Mouse (Mus musculus) CD8-positive naive resting alpha-beta T cell, adult 2 months (primary cell): ENCODE measurements at regions not wholly inside any gene's neighbourhood (a gene's known extent, or its start where the extent isn't known, plus 50 kb on each side); places are given as distances from the start of the nearest gene placed in this dataset.

Experiments used
- DNase-seq, 2 experiments: peaks; one replicate each; pipeline ENCODE4 v3.0.0; 2022; ENCODE audit warnings: low read depth in 2 of 2, low spot score in 2 of 2

DNA sequence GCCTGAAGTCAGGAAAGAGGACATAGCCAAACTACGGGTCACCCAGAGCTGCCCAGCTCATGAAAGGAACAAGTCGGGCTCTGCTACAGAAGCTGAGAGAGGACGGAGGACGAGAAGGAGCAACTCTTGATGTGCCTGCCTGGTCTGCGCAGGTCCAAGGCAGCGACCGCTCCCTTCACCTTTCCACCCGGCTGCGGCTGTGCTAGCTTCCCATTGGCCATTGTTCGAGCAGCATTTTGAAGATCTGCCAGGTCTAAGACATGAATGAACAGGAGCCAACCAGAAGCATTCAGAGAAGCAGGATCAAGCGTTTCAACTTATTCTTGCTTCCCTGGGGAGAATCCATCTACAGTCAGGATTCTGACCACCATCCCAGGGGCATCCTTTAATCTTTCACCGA is 113.3 kb upstream of the Wnt4 start:
- no peak for DNase-seq

DNA sequence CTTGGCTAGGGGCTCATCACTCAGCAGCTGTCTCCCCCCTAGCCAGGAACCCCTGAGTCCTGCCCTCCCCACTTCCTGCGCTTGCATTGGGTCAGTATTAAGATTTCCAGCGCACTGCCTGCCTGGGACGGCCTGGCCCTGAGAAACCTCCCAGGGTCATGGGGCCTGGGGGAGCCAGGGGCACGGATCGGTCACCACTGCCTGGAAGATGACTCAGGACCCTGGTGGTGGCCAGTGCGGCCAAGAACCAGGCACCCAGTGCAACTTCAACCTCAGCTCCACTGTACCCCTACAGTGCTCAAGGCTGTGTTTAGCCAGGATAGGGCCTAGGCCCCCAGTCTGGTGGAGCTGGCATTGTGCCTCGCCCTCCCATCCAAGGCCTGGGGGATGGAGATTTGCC is 111.9 kb upstream of the Zbtb40 start:
- DNase-seq = no peak

DNA sequence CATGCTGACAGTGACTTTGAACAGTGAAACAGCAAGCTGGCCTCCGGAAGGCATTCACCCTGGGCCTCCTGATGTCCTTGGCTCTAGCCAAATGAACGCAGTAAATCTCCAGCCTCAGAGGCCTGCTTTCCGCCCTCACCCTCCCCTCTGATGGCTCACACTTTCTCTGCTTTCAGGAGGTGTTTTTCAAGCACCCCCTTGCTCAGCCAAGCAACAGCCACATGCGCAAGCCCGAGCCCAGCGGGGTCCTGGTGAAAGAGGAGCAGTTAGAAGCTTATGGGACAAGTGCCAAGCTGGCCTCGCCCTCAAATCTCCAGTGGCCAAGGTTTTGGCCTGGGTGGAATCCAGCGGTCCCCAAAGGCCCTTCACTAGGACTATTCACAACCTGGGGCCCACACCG is 109.6 kb upstream of the Zbtb40 start:
- DNase-seq = no peak

DNA sequence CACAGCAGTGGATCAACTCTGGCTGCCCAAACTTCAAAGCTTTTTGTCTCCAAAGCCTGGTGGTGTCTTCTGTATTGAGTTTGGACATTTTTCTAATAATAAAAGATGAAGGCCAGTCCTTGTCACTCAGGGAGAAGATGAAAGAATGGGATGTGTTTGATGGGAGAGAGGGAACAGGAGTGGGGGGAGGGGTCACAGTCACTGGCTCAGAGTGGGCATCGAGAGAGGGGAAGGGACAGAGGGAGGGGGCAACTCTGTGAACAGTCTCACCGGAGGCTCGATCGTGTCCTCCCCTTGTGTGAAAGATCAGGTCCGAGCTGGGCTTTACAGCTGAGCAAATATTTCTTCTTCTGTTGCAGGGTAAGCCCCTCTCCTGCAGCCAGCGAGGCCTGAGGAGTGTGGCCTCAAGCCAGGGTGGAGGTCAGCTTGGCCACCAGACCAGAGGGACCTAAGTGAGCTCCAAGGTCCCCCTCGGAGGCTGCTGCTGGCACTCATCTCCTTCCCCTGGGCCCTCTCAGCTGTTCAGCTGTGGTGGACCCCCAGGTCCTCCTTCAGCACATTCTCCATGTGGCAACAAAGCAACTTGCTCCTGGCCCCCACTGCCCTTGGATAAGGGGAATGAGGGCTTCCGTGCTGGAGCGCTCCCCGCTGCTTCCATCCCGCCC is 108.0 kb upstream of the Zbtb40 start:
- DNase-seq = no peak

DNA sequence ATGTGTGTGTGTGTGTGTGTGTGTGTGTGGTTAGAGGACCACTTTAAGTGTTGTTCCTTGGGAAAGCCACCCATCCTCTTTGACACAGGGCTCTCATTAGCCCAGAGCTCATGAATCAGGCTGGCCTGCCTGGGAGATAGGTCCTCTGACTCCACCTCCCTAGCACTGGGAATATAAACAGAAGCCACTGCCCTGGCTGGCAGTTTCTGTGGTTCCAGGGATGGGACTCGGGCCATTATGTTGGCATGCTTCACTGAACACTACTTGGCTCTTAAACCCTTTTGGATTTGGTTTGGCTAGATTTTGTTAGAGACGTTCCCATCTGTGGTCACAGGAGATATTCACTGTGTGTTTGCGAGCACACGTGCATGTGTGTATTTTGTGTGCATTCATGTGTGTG is 100.2 kb upstream of the Zbtb40 start:
- DNase-seq = no peak

DNA sequence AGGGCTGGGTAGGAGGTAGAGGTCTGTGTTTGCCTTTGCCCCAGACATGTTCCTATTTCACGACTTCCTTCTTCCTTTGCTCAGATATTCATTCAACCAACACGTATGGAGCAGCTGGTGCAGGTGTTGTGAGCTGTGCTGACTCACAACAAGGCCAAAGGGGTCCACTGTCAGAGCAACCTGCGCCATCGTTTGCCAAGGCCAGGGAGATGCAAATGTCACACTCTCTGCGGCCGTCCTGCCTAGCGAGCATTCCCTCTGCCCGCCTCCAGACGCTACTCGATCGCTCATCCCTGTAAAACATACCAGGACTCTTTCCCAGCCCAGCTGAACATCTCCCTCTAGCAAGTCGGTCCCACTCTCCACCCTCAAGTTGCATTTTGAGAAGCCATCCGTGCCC is 99.2 kb upstream of the Zbtb40 start:
- DNase-seq = no peak

DNA sequence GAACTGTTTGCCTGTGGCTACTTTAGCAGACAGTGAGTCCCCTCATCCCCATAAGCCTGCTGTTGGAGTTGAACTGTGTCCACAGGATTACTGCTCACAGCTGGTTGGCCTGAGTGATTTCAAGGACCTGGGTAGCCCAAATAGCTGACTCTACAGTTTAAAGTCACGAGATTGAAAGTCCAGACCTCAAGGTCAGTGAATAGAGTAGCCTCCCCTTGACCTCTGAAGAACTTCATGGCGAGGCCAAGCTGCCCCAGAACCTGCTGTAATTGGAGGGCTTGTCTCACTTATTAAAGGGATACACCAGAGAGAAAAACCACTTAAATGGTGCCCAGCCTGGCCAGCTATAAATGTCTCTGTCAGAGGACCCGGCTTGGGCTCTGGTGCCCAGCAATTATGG is 97.7 kb upstream of the Zbtb40 start:
- DNase-seq = no peak

DNA sequence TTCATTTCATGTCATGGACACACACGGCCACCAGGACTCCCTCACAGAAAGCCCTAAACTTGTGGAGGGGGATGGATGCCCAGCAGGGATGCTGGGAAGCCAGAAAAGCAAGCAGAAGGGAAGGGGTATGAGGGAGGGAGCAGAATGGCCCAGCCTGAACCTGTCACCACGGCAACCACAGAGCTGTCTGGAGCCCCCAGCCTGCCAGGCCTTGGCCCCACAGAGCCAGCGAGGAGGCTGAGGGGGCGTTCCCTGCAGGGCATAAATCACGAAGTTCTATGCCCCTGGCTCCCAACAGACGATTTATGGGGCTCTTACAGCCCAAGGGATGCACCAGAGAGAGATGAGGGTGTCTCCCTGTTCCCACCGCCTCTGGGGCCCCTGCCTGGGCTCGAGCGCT is 93.7 kb upstream of the Zbtb40 start:
- no peak for DNase-seq

DNA sequence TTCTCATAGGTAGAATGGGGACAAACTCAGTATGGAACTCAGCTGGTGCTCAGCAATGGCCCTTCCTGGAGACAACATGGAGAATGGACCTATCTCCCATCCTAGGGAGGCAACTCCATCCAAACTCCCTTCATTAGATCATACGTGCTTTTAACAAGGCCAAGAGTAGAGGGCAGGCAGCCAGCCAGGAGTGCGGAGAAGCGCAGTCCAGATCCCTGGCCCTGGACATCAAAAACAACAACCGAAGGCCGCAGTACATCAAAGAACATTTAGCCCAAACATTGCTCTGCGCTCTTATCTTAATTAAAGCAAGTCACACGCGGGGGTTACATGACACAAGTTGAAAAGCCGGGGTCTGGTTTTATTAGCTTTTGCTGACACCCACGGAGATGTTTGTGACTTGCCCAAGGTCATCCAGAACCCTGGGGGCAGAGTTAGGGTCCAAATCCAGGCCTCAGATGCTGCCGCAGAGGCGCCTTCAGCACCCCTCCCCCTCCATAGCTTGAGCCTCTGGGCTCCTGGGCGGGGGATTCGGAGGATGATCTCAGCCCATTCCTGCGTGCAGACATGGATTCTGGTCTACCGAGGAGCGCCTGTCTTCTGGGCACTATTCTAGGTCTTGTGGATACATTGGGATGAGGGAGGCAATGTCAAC is 90.6 kb upstream of the Zbtb40 start:
- no peak for DNase-seq

DNA sequence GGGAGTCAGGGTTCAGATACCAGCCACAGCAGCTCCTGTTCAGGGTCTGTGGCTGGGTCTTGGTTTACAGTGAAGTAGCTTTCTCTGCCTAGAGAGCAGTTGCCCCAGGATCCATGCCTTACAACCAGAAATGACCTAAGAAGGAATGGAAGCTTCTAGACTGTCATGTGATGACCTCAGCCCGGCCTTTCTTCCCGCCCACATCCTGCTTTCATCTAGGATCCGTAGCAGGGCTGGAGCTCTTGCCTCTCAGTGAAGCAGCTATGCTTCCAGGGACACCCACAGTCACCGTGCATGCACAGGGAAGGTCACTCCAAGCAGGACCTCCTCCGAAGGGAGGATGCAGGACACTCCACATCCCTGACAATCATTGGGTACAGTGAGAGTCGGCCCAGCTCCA is 89.5 kb upstream of the Zbtb40 start:
- no peak for DNase-seq

DNA sequence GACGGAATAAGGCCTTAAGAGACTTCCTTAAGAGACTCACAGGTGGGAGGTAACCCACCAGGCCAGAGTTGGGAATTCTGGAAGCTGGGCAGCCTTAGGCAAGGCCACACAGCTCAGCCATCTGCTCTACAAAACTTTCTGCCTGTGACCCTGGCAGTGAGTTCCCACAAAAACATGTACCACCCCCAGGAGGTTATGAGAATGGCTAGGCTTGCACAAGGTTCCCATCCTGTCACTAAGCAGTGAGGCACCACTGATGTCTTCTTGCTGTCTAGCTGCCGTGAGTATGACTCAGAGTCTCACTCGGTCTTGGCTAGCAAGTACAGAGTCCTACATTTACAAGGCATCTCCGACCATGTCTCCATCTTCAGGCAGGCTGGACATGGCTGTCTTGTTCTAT is 87.7 kb upstream of the Zbtb40 start:
- DNase-seq = no peak

DNA sequence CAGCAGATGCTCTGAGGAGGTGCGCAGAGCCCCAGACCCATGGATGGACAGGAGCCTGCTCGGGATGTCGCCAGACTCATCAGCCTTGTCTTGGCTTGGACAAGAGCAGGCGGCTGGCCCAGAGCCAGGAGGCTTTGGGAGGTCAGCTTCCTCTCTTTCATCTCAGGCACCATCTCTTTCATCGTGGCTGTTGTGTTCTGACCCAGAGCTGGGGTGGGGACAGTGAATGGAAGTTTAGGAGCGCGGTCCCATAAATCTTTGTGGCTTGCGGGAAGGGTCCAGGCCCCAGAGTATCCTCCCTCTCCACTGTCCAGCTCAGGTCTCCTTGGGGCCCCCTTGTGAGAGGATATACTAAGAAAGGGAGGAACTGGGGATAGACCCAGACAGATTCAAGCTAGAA is 87.2 kb upstream of the Zbtb40 start:
- no peak for DNase-seq

DNA sequence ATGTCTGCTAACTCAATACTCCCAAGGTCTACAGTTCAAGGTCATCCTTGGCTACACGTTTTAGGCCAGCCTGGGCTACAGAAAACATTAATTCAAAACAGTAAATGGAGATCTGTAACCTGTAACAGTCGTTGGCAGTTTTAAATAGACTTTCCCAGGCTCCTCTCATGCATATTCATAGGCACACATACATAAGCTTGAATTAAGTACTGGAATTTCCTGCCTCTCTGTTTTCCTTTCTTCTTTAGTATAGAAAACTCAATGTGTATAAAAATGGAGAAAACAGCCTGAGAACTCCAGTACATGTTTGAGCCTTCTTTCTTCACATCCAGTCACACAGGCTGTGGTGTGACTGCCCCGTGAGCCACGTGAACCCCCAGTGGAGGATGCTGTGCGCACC is 86.0 kb upstream of the Zbtb40 start:
- no peak for DNase-seq

DNA sequence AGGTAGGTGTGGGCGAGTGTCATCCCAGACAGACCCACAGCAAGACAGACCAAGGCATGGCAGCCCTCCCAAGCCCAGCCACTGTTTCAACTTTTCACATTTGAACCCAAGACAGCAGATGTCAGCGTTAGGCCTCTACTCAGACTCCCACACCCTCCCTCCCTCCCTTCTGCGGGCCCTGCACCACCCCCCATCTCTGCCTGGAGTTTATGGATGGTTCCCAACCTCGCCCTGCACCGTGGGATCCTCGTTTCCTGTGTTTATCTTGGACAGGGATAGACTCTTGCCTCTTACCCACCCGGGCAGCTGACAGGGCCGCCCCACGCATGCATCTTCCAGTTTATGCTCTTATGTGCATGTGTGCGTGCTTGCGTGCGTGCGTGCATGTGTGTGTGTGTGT is 85.2 kb upstream of the Zbtb40 start:
- DNase-seq = no peak

DNA sequence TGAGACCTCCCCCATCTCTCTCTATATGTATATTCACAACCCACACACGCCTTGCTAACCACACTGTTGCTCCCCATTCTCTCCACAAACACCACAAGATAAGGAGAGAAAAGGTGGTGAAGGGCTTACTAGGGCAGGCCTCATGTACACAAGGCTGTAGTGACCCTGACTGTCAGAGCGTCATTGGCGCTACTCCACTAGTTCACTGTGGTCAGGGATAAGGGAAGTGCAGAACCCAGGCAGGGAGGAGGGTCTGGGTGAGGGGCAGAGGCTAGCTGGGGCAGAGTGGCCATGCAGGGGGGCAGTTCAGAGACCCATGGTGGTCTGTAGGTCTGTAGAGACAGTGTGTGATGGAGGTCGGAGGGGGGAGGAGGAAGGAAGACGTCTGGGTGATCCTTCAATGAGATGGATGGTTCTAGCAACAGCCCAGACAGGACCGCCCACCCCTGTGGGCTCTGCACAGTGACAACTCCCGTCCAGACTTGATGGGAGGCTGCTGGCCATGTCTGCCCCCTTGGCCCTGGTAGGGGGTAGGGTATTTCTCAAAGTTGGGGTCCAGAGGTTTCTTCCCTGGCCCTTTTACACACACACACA is 82.1 kb upstream of the Zbtb40 start:
- no peak for DNase-seq

DNA sequence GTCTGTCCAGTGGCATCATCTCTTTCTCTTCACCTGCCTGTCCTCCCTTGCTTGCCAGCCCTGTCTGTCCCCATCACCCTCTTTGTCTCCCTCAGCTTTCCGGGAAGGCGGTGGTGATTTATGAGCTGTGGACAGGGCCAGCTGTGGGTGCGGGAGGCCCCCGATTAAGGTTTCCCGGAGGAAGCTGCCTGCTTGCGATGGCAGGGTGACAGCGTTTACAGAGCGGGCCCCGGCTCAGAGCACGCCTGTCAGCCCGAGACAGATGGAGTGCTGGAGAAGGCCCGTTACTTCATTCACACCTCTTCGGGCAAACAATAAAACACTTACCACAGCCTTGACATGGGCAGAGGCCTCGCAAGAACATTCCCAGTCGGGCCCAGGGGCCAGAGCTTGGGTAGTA is 79.6 kb upstream of the Zbtb40 start:
- DNase-seq = no peak

DNA sequence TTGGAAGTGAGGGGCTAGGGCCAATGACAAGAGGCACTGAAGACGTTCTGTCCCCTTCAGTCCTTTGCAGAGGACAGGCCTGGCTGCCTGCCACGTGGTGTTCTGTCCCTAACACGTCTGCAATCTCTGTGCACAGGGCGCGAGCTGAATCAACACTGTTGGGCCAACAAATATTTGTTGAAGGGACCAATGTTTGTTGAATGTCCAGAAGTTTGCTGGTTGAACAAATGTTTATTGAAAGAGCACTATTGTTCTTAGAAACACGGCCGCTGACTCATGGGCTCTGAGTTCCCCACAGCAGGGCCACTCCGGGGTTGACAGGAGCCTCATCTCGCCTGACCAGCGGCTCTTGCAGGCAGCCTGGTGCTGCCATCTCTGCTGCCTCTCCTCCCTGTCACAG is 73.1 kb upstream of the Zbtb40 start:
- DNase-seq = no peak

DNA sequence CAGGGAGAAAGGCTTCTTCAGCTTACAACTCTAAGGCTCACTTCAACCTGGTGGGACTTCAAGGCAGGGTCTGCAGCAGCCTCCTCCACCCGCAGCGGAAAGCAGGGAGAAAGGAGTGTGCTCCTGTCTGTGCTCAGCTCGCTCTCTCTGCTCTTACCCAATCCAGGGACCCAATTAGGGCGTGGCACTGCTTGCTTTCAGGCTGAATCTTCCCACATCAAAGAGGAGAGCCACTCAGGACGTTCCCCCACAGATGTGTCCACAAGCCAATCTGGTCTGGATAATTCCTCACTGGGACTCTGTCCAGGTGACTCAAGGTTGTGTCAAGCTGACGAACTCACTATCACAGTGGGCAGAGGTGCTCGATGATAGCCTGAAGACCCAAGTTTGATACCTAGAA is 72.0 kb upstream of the Zbtb40 start:
- no peak for DNase-seq

DNA sequence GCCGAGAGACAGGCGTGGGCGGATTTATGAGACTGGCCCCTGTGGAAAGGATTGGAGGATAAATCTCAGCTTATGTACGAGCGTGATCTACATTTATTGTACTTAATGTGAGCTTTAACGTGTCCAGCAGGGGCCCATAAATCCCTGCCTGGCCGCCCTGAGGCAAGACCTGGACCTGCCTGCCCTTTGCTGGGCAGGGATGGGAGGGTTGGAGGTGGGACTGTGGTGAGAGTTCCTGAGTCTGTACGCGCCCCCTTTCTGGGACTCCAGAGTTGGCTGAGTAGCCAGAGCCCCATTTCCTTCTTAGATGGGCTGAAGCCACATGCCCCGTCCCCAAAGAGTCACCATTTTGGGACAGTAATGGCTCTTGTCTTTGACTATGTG is 69.7 kb upstream of the Zbtb40 start:
- DNase-seq = no peak

DNA sequence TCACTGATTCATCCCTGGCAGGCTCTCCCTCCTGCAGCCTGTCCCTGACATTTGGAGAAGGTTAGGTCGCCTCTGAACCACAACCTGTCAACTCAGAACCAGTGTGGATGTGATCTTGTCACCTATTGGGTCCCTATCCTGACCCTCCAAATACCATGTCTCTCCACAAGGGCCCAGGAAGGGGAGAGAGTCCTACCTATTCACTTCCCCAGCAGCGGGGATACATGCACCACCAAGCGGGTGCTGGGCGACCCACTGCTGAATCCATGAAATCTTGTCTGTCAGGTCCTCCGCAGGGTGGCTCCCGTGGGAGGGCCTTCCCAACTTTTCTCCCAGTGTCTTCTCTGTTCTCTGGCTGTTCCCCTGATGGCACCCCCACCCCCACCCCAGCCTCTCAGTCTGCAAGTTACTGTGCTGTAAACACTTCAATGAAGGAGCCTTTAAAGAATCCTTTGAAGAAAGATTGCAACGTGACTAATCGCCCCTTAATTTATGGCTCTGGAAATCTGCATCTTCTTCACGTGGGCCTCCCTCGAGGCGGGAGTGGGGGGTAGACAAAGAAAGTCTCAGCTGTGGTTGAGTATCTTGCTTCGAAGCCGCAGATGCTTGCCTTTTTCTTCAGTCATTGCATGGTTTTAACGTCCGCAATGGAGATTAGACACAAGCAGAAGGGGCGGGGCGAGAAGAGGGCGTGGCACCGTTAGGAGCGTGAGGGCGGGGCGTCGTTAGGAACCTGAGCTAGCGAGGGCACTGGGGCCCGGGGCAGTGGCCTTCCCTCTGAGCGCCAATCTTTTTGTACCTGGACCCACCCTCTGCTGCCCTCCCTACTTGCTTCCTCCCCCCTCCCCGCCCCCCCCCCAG is 69.1 kb upstream of the Zbtb40 start:
- no peak for DNase-seq

DNA sequence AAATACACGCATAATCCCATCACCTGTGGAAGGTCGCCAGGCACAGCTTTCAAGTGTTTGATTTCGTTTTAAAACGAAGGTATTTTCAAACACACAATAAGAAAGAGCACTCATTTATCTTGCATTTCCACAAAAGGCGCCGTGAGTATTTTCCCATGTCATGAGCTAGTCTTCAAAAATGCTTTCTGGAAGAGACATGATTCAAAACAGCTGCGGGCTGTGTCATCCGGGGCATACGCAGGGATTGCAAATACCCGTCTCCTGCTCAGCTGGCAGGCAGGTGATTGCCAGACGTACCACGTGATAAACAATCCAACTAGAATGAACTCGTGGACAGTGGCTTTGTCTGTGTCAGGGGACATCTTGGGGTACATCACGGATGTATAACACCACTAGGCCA is 66.5 kb upstream of the Zbtb40 start:
- DNase-seq = no peak

DNA sequence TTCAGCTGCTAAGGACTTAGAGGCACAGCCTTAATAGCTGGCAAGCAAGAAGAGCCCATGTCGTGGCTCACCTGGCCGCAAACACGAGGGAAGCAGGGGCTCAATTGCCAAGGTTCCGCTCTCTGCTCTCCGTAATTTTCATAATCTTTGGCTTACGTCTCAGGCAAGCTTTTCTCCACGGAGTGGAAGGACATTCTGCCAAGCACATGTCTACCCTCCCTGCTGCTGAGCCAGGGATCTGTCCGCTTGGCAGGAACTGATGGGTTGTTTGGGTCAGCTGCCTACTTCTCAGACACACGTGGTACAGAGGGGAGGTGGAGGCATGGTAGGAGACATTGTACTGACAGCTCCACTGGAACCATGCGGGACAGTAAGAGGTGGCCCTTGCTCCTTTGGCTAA is 61.7 kb upstream of the Zbtb40 start:
- DNase-seq = no peak
